Mouse (Mus musculus): ENCODE results near the gene Bysl.

GRCm38 (mm10) chr17:47564612-47565011 lies 46.7 kb downstream of the Bysl start:
- TF ChIP-seq POLR2AphosphoS5 (IDR thresholded peaks at IDR 0.05; ENCODE audit: insufficient replicate concordance, low read depth, low read length): no peak
- TF ChIP-seq CTCF (IDR thresholded peaks at IDR 0.05; ENCODE audit: low read depth, low read length): no peak
- no peak for TF ChIP-seq GATA1 (IDR thresholded peaks at IDR 0.05; ENCODE audit: borderline replicate concordance, low read length)
- TF ChIP-seq TAL1 (conservative IDR thresholded peaks at IDR 0.05; ENCODE audit: low read depth, low read length): no peak
